Mouse (Mus musculus) adrenal gland, adult 2 months (tissue): ENCODE results near the gene 4930407I10Rik. TPM values are rescaled to one million over a fixed set of nuclear protein-coding genes. Genes with fewer than 3 reads are reported as not detected.
A peak's percentile ranks its signal among the peaks of the same experiment; 100 is the strongest.

Source experiments
- DNase-seq: peaks from one replicate; pipeline ENCODE4 v3.0.0; 2021
- polyA plus RNA-seq: library from polyadenylated mRNA; depleted of rRNA; stranded (reverse); fragments of >200 nt; gene quantifications from 2 replicates; pipeline ENCODE4 v1.2.3, GENCODE M21; 2012; rRNA removed
- total RNA-seq, 2 experiments: library from RNA; stranded (reverse); gene quantifications; 2 replicates each; pipeline ENCODE4 v1.2.3; 2021

4930407I10Rik gene
- total and polyA plus RNA-seq, 3 experiments, result not detected

GRCm38 (mm10) chr15:82052544-82052943 lies 6.4 kb upstream of the 4930407I10Rik start:
- no peak for DNase-seq

GRCm38 (mm10) chr15:82063909-82064308 lies 5.0 kb downstream of the 4930407I10Rik start:
- DNase-seq, result no peak

- peak; percentile 77 for DNase-seq
Measured at GRCm38 (mm10) chr15:82065511-82065910, 6.6 kb downstream of the 4930407I10Rik start.

- no peak for DNase-seq
Measured at GRCm38 (mm10) chr15:82069898-82070297, 10.9 kb downstream of the 4930407I10Rik start, which contains the start of gene Mei1. TSS of gene Mei1 (plus strand) at chr15:82069996.

GRCm38 (mm10) chr15:82071816-82072469 lies 13.0 kb downstream of the 4930407I10Rik start:
- no peak for DNase-seq

- DNase-seq, result no peak
Measured at GRCm38 (mm10) chr15:82073490-82073889, 14.5 kb downstream of the 4930407I10Rik start.

GRCm38 (mm10) chr15:82079883-82080282 lies 20.9 kb downstream of the 4930407I10Rik start:
- no peak for DNase-seq

- DNase-seq, result peak; percentile 30
Measured at GRCm38 (mm10) chr15:82081161-82081560, 22.2 kb downstream of the 4930407I10Rik start.

GRCm38 (mm10) chr15:82085606-82086005 lies 26.7 kb downstream of the 4930407I10Rik start:
- DNase-seq, result no peak

- peak; percentile 55 for DNase-seq
Measured at GRCm38 (mm10) chr15:82086131-82086530, 27.2 kb downstream of the 4930407I10Rik start.

- no peak for DNase-seq
Measured at GRCm38 (mm10) chr15:82087266-82087665, 28.3 kb downstream of the 4930407I10Rik start.

- DNase-seq, result peak; percentile 37
Measured at GRCm38 (mm10) chr15:82091061-82091460, 32.1 kb downstream of the 4930407I10Rik start.

GRCm38 (mm10) chr15:82106953-82107555 lies 48.1 kb downstream of the 4930407I10Rik start:
- peak; percentile 64 for DNase-seq

Other genes starting within 250 kb of the 4930407I10Rik start
- 100 to 1,000 TPM in 1 of 2 experiments, 10 to 100 TPM in 1; 96.0 to 102 TPM for gene Tob2, start 200.4 kb upstream of the 4930407I10Rik start, total RNA-seq
- 69.9 and 76.1 TPM in 2 replicates for gene Tob2, start 200.4 kb upstream of the 4930407I10Rik start, polyA plus RNA-seq
- 10 to 100 TPM; 59.6 to 59.8 TPM for gene Phf5a, start 187.2 kb upstream of the 4930407I10Rik start, total RNA-seq
- gene Phf5a, start 187.2 kb upstream of the 4930407I10Rik start, polyA plus RNA-seq, result 27.7 and 37.1 TPM in 2 replicates
- gene Aco2, start 186.8 kb upstream of the 4930407I10Rik start, total RNA-seq, result 1,000 to 10,000 TPM; 1,000 to 1,044 TPM
- gene Aco2, start 186.8 kb upstream of the 4930407I10Rik start, polyA plus RNA-seq, result 391 and 396 TPM in 2 replicates
- 10 to 100 TPM; 15.6 to 34.4 TPM for gene Polr3h, start 132.9 kb upstream of the 4930407I10Rik start, total RNA-seq
- 16.7 and 17.5 TPM in 2 replicates for gene Polr3h, start 132.9 kb upstream of the 4930407I10Rik start, polyA plus RNA-seq
- gene Csdc2, start 122.4 kb upstream of the 4930407I10Rik start, total RNA-seq, result 10 to 100 TPM; 10.1 to 19.5 TPM
- 33.6 and 50.1 TPM in 2 replicates for gene Csdc2, start 122.4 kb upstream of the 4930407I10Rik start, polyA plus RNA-seq
- gene Pmm1, start 98.2 kb upstream of the 4930407I10Rik start, total RNA-seq, result 10 to 100 TPM; 70.6 to 74.8 TPM
- gene Pmm1, start 98.2 kb upstream of the 4930407I10Rik start, polyA plus RNA-seq, result 114 and 118 TPM in 2 replicates
- gene 1700029P11Rik, start 78.6 kb upstream of the 4930407I10Rik start, total RNA-seq, result not detected
- not detected in 2 replicates for gene 1700029P11Rik, start 78.6 kb upstream of the 4930407I10Rik start, polyA plus RNA-seq
- gene Xrcc6, start 71.3 kb upstream of the 4930407I10Rik start, total RNA-seq, result 10 to 100 TPM; 73.2 to 87.0 TPM
- gene Xrcc6, start 71.3 kb upstream of the 4930407I10Rik start, polyA plus RNA-seq, result 23.8 and 27.6 TPM in 2 replicates
- 100 to 1,000 TPM in 1 of 2 experiments, 10 to 100 TPM in 1; 56.0 to 149 TPM for gene Desi1, start 25.3 kb upstream of the 4930407I10Rik start, total RNA-seq
- gene Desi1, start 25.3 kb upstream of the 4930407I10Rik start, polyA plus RNA-seq, result 100.0 and 101 TPM in 2 replicates
- gene Snu13, start 11.6 kb upstream of the 4930407I10Rik start, total RNA-seq, result 10 to 100 TPM; 84.9 to 91.7 TPM
- gene Snu13, start 11.6 kb upstream of the 4930407I10Rik start, polyA plus RNA-seq, result 61.5 and 68.6 TPM in 2 replicates
- gene Mei1, start 10.8 kb downstream of the 4930407I10Rik start, total RNA-seq, result 1 to 10 TPM in 1 of 2 experiments, under 1 TPM in 1; 0.35 to 3.2 TPM
- gene Mei1, start 10.8 kb downstream of the 4930407I10Rik start, polyA plus RNA-seq, result not detected in 2 replicates
- gene Ccdc134, start 68.8 kb downstream of the 4930407I10Rik start, total RNA-seq, result 1 to 10 TPM; 6.2 to 8.5 TPM
- gene Ccdc134, start 68.8 kb downstream of the 4930407I10Rik start, polyA plus RNA-seq, result 20.7 and 26.5 TPM in 2 replicates
- gene Srebf2, start 88.0 kb downstream of the 4930407I10Rik start, total RNA-seq, result 100 to 1,000 TPM in 1 of 2 experiments, 10 to 100 TPM in 1; 93.2 to 101 TPM
- 232 and 261 TPM in 2 replicates for gene Srebf2, start 88.0 kb downstream of the 4930407I10Rik start, polyA plus RNA-seq
- gene Shisa8, start 153.7 kb downstream of the 4930407I10Rik start, total RNA-seq, result under 1 TPM in 1 of 2 experiments, not detected in 1; 0.69 TPM
- gene Shisa8, start 153.7 kb downstream of the 4930407I10Rik start, polyA plus RNA-seq, result 1.3 and 2.5 TPM in 2 replicates
- not detected for gene Tnfrsf13c, start 165.2 kb downstream of the 4930407I10Rik start, total RNA-seq
- 0.08 and 0.15 TPM in 2 replicates for gene Tnfrsf13c, start 165.2 kb downstream of the 4930407I10Rik start, polyA plus RNA-seq
- gene Cenpm, start 185.6 kb downstream of the 4930407I10Rik start, total RNA-seq, result 1 to 10 TPM in 1 of 2 experiments, under 1 TPM in 1; 0.93 to 1.9 TPM
- 11.0 and 11.1 TPM in 2 replicates for gene Cenpm, start 185.6 kb downstream of the 4930407I10Rik start, polyA plus RNA-seq
- gene 1500009C09Rik, start 193.2 kb downstream of the 4930407I10Rik start, total RNA-seq, result under 1 TPM; 0.31 to 0.32 TPM
- gene 1500009C09Rik, start 193.2 kb downstream of the 4930407I10Rik start, polyA plus RNA-seq, result 0.23 and 0.26 TPM in 2 replicates
- gene Sept3, start 215.7 kb downstream of the 4930407I10Rik start, total RNA-seq, result 1 to 10 TPM; 2.9 to 4.7 TPM
- gene Sept3, start 215.7 kb downstream of the 4930407I10Rik start, polyA plus RNA-seq, result 2.1 and 2.9 TPM in 2 replicates
- not detected for gene Wbp2nl, start 239.8 kb downstream of the 4930407I10Rik start, total RNA-seq
- gene Wbp2nl, start 239.8 kb downstream of the 4930407I10Rik start, polyA plus RNA-seq, result not detected in 2 replicates